Mouse (Mus musculus): ENCODE measurements at regions not wholly inside any gene's neighbourhood (a gene's known extent, or its start where the extent isn't known, plus 50 kb on each side); places are given as distances from the start of the nearest gene placed in this dataset.

- no peak for TF ChIP-seq MXI1 (IDR thresholded peaks at IDR 0.05; ENCODE audit: low read depth, low read length)
- no peak for TF ChIP-seq EP300 (IDR thresholded peaks at IDR 0.05; ENCODE audit: low read length)
- no peak for TF ChIP-seq BHLHE40 (IDR thresholded peaks at IDR 0.05; ENCODE audit: low read depth, low read length)
- TF ChIP-seq SIN3A (IDR thresholded peaks at IDR 0.05; ENCODE audit: low read length): no peak
- TF ChIP-seq E2F4 (IDR thresholded peaks at IDR 0.05; ENCODE audit: insufficient replicate concordance, low read depth, low read length): no peak
- no peak for TF ChIP-seq ZMIZ1 (IDR thresholded peaks at IDR 0.05; ENCODE audit: low read depth, low read length)
These were observed 272.9 kb upstream of the Atp11b start for GRCm38 (mm10) chr3:35480714-35481695.

All from CH12.LX (cell line).